Mouse (Mus musculus): ENCODE results near the gene Snf8.

Gene Snf8

GRCm38 (mm10) chr11:96074351-96075176 is 39.9 kb downstream of the Snf8 start:
- DNase-seq (ENCODE audit: low read depth): no peak

GRCm38 (mm10) chr11:96075177-96075508 is 40.5 kb downstream of the Snf8 start:
- DNase-seq (ENCODE audit: low read depth): no peak

DNA sequence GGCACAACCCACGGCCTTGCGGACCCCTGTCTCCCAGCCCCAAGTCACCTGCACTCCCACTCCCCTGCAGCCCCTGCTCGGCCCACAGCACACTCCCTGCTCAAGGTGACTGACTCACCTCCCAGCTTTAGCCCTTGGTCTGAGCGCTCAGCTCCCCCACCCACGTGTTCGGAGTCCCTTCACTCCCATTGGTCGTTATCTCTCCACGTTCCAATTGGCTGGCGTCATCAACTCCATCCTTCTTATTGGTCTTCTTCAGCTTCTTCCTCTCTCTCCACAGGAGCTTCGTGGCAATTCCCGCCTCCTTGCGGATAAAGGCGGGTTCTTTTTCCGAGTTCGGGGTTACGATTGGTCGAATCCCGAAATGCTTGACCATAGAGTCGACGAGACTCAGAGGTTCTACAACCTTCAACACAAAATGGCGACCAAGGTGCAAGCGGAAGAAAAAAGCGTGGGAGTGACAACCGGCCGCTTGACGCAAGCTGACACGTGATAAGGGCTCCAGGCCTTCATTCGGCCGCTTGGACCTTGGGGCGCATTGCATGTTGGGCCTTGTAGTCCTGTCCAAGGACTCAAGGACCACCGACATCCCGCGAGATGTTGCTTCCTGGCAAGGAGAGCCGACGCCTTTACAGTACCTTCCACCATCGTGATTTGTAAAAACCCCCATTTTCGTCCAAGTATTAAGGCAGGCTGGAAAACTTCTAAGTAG is 41.0 kb downstream of the Snf8 start, which contains the start of gene Atp5g1:
TSS of gene Atp5g1 (minus strand) at position 162 of the 712 bp plus-strand sequence.
- peak; percentile 100 for DNase-seq (ENCODE audit: low read depth)

- no peak for DNase-seq (ENCODE audit: low read depth)
Observed at GRCm38 (mm10) chr11:96076221-96077105, 41.8 kb downstream of the Snf8 start.

DNA sequence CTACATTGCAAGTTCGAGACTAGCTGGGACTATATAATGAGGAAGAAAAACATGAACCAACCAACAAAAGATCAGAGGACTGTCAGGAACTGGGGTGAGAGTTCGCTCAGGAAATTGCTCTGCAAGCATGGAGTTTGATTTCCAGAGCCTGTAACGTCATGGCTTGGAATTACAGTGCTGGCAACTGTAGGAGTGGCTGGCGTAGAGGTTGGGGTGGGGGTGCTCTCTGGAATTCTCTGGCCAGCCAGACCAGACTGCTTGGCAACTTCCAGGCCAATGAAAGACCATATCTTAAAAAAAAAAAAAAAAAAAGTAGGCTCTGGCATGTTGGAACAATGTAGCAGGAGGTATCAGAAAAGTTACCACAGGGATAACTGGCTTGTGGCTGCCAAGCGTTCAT is 46.1 kb downstream of the Snf8 start:
- peak; percentile 26 for DNase-seq (ENCODE audit: low read depth)

DNA sequence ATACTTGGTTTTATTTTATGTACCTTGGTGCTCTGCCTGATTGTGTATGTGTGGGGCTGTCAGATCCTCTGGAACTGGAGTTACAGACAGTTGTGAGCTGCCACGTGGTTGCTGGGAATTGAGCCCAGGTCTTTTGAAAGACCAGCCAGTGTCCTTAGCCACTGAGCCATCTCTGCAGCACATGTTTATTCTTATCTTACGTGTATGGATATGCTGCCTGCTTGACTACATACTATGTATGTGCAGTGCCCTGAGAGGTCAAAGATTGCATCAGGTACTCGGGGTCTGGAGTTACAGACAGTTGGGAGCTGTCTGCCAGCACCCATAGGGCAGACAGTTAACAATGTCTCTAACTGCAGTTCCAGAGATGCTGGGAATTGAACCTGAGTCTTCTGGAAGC is 48.0 kb downstream of the Snf8 start:
- no peak for DNase-seq (ENCODE audit: low read depth)

GRCm38 (mm10) chr11:96087981-96088380 is 53.3 kb downstream of the Snf8 start:
- no peak for DNase-seq (ENCODE audit: low read depth)

DNA sequence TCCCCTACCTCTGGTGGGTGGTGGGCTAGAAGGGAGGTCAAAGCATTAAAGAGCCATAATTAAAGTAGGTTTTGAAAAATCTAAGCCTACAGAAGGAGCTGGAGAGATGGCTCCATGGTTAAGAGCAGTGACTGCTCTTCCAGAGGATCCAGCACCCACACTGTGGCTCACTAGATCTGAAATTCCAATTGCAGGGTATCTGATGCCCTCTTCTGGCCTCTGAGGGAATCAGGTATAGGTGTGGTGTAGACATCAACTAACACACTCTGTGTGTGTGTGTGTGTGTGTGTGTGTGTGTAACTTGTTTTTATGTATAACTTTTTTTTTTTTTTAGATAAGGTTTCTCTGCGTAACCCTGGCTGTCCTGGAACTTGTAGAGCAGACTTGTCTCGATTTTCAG is 56.4 kb downstream of the Snf8 start:
- no peak for DNase-seq (ENCODE audit: low read depth)

DNA sequence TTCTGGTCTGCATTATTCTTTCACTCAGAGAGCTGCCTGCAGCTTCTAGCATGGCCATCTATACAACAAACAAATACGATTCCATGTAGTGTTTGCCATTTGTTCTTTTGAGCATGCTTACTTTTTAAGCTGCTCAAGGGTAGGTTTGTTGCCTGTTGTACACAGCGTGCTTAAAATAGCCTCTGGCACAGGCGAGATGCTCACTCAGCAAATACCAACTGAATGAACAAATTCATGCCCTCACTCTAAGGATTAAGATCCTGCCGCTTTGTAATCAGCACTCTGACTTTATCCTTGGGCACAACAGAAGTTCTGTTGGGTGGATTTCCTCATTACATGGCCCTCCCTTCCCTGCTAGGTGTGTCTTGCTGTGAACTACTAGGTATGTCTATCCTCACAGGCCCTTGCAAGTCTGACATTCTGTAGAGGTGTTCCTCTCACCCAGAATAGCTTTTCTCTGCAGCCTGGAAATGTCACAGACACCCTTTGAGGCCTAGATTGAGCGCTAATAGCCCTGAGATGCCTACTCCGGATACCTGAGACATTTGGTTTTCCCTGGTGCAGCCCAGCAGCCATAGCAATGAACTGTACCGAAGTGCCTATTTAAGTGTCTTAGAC is 58.1 kb downstream of the Snf8 start:
- no peak for DNase-seq (ENCODE audit: low read depth)

- no peak for DNase-seq (ENCODE audit: low read depth)
Observed at GRCm38 (mm10) chr11:96093361-96093760, 58.7 kb downstream of the Snf8 start.
